Mouse (Mus musculus) embryo, embryonic 10 days (tissue): ENCODE results near the gene Htr2c.

Source experiments
- DNase-seq: peaks from one replicate; pipeline ENCODE4 v3.0.0-alpha.2; 2015; ENCODE audit warnings: low spot score

Htr2c gene

DNA sequence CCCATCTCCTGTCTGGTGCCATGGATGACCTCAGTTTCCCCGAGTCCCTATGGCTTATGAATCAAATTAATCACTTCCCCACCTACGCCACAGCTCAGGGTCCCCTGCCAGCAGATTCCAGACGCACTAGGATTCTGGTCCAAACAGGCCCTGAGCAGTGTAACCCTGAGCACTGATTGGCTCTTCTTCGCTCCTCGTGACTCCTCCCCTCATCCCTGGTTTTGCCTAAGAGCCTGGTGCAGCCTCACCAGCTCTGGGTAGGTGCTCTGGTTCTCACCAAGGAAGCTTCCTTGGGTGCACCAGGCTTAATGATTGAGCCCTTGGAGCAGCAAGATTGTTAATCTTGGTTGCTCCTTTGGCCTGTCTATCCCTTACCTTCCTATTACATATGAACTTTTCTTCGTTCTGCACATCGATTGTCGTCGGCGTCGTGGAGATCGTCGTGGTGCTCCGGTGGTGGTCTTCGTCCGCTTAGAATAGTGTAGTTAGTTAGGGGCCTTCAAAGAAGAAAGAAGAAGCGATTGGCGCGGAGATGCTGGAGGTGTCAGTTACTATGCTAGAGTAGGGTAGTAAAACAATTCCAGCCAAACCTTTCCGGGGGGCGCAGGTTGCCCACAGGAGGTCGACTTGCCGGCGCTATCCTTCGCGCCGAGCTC, at the start of gene Htr2c:
Htr2c (plus strand) TSS at position 256 of the 656 bp plus-strand sequence.
- peak; percentile 25 for DNase-seq

DNA sequence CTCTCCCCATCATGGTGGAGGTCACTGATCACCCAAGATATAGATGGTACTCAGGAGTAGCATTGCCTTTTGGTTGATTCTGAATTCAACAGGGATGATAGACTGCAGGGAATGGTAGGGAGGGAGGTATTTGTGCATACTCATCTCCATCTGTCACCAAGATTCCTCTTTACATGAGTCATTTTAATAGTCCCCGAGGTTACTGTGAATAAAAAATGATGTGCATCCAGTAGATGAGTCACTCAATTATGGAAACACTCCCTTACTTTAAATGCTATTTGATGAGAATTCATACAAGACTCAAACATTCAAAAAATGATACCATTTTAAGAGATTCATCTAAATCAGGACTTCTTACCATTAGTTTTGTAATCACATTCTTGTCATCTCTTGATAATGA, 34.1 kb upstream of the Htr2c start:
- no peak for DNase-seq

DNA sequence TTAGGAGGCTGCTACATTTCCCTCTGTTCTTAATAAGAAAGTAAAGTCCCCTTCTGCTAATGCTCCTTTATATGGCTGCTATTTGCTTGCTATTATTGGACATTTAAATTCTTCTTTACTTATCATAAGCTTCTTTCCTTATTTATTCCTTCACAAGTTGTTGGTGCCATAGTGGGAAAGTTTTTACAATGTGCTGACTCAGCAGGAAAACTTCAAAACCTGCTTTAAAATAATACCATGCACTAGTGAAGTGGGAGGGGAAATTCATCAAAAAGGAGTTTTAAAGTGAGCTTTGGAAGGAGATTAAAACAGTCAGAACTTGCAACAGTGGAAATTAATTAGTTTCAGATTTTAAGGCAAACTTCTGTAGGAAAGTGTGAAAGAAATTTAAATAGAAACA, 26.0 kb upstream of the Htr2c start:
- DNase-seq = no peak

DNA sequence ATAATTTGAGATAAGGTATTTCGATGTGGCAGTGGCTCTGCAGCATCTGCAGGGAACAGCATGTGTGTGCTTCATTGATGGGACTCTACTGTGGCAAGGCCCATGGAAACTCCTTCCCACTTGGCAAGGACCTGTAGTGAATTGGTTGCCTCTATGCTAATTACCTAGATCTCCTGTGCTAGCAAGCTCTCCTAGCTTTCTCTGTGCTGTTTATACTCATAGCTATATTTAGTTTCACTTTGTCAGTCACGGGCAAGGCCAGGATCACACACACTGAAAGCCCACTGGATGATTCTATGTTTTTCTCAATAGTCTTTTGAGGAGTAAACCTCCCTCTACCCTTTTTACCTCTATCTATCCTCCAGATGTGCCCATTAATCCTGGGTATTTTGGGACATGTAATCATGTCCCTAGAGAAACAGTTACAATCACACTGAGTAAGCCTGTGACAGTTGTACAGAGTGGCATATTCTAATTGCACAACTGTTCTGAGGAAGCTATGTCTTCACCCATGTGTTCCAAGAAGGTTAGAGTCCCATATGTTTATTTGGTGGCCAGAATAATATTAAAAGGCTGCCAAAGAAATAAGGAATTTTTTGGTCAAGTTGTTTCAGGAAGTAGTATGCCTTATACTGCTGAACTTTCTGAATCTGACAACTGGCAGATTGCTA, 16.0 kb upstream of the Htr2c start:
- DNase-seq = no peak

DNA sequence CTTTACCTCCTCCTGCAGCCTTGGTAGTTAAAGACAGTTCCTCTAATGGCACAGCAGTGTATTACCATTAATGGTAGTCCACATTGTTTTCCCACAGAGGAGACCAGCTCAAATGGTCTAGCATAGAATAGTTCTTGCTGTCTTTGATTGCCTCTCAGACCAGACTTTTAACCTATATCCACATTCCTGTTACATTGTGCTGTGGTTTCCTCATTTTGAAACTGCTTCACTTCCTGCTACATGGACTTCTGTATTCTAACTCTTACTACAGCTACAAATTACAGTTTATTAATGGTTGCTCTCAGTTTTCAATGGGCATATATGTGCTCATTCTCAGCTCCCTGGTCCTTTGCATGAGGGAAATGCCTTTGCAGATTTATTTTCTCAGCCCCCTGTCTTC, 15.3 kb upstream of the Htr2c start:
- no peak for DNase-seq

DNA sequence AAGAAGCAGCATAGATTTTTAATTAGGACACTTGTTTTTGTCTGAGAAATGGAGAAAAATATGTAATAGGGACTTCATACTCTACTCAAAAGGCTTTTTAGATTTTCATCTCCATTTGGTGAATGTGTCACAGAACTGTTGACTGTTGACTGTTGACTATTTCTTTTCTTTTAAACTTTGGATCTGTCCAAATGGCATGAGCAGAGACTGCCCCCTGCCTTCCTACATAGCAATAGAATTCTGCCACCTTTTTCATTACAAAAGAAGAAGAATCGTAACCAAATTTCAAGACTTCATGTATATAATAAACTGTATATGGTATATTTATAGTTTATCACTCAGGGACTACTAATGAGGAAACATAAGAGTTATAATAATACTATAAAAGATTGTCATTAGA, 3.7 kb upstream of the Htr2c start:
- DNase-seq = no peak

GRCm38 (mm10) chrX:146959960-146960359, 2.4 kb upstream of the Htr2c start:
- peak; percentile 4 for DNase-seq

GRCm38 (mm10) chrX:146962914-146963547, 718 bp downstream of the Htr2c start:
- DNase-seq = peak; percentile 43

- DNase-seq = peak; percentile 24
These were observed 17.6 kb downstream of the Htr2c start for GRCm38 (mm10) chrX:146979931-146980330.

- peak; percentile 52 for DNase-seq
These were observed 93.4 kb downstream of the Htr2c start for GRCm38 (mm10) chrX:147055730-147056129.

DNA sequence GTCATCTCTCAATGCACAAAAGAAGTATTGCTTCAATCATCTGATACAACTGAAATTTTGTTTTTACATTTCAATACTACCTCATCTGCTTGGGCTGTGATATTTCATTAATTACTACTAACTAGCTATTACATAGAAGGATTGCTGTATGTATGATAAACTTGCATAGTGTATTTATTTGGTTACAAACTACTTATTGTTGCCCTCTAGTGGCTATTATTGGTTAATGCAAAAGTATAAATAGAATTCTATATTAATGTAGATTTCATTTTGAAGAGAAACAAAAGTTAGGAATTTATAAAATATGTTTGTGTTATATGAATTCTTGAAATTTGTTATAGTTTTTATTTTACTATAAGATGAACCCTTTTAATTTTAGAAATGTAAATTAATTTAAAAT, 109.3 kb downstream of the Htr2c start:
- no peak for DNase-seq

DNA sequence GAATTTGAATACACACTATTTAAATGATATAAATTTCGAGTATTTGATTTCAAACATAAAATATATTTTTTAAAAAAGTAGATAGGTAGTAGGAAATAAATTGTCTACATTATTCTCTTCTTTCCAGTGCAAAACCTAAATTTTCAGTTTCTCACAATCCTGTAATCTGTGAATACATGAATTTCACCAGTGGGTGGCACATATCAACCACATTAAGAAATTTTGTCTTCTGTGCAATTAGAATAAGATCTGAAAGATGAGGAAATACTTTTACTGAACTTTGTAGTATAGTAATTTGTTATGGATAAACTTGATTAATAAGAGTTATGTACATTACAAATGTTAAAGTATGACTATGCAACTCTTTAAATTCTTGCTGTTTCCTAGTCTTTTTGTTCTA, 156.8 kb downstream of the Htr2c start:
- no peak for DNase-seq

GRCm38 (mm10) chrX:147215251-147215650, 252.9 kb downstream of the Htr2c start:
- no peak for DNase-seq

DNA sequence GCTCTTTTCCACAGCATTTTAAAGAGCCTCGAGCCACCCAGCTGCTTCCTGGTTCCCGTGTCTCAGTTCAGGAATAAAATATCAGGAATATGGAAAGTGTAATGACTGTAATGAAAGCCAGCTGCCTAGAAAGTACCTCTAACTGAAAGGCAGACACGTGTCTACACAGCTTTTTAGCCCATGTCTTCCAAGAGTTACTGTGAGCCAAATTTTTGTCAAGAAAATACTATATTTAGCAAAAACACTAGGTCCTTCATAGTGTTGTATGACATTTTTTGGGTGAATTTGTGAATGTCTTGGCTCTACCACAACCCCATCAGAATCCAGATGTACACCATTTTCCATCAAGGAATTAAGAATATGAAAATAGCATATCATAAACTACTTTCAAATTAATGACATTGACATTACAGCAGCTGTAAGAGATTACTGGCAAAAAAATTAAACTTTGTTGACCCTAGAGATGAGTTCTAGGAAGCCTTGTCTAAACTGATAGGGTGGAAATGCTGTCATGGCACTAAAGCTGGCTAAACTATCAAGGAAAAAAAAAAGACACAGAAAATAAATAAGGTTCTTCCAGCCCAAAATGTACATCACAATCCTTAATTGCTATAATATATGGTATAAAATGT, 255.2 kb downstream of the Htr2c start:
- no peak for DNase-seq

DNA sequence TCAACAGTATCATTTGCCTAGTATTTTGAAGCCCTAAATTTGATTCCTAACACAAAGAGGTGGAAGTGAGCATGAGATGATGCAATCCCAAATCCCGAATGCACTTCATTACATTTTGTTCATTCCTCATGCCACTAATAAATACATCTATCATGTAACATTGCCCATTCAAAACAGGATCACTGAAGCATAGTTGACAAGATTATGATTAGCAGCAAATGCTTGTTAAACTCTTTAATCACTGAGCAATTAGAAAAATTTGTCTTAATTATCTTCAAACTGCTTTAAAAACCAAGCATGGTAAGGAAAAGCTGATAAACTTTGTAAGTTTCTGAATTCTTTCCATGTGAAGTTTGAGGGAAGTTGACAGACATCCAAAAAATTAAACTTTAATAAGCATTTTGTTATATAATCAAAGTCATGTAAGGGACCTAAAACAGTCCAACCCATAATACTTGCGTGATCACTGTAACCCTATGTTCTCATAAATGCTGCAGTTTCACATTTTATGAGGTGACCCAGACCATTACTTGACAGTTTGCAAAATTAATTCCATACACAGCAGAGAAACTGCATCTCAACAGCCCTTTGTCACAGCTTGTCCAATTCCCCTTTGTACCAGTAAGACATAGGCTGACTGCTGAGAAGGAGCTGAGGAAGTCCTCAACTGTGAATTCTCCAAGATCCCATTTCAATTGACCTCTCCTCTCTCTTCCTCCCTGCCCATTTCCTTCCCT, 276.7 kb downstream of the Htr2c start:
- DNase-seq = no peak
